Mouse (Mus musculus): ENCODE measurements around the gene Tpm3. TPM values are rescaled to one million over a fixed set of nuclear protein-coding genes. Genes with fewer than 3 reads are reported as not detected.
"Not testable (repeated sequence)": the region's sequence is repeated elsewhere in the genome, so short reads cannot be mapped to it uniquely, and the experiment has no call there.

Gene Tpm3
- polyA plus RNA-seq, 1 experiment, result 61.4 TPM

GRCm38 (mm10) chr3:90114342-90114741 is 41.9 kb downstream of the Tpm3 start:
- Histone ChIP-seq H3K27me3 (ENCODE audit: control insufficient read depth, insufficient read depth, low read length) (no peaks in the 10 kb centered on the region), H3K36me3 (ENCODE audit: control insufficient read depth, insufficient read depth, low read length) (no peaks in the 10 kb centered on the region; the same call in none of the 2 replicates), H3K4me1 (ENCODE audit: control insufficient read depth, insufficient read depth, low read length) (no peaks in the 10 kb centered on the region), H3K4me3 (ENCODE audit: control insufficient read depth, low read depth, low read length) (no peak overlapping the region), H3K27ac (ENCODE audit: control insufficient read depth, insufficient read depth, low read depth, low read length) (no peak overlapping the region)
- TF ChIP-seq POLR2A (IDR thresholded peaks at IDR 0.05; ENCODE audit: control insufficient read depth, low read depth, low read length) (no peak), CTCF (IDR thresholded peaks at IDR 0.05; ENCODE audit: control insufficient read depth, insufficient read depth, insufficient replicate concordance, low read depth, low read length) (no peak)

GRCm38 (mm10) chr3:90115526-90115925 is 43.1 kb downstream of the Tpm3 start:
- Histone ChIP-seq H3K4me3 (ENCODE audit: control insufficient read depth, low read depth, low read length) (no peak overlapping the region), H3K27me3 (ENCODE audit: control insufficient read depth, insufficient read depth, low read length) (no peaks in the 10 kb centered on the region), H3K27ac (ENCODE audit: control insufficient read depth, insufficient read depth, low read depth, low read length) (no peak overlapping the region), H3K4me1 (ENCODE audit: control insufficient read depth, insufficient read depth, low read length) (no peaks in the 10 kb centered on the region), H3K36me3 (ENCODE audit: control insufficient read depth, insufficient read depth, low read length) (no peaks in the 10 kb centered on the region; the same call in none of the 2 replicates)
- TF ChIP-seq POLR2A (IDR thresholded peaks at IDR 0.05; ENCODE audit: control insufficient read depth, low read depth, low read length), result no peak
- TF ChIP-seq CTCF (IDR thresholded peaks at IDR 0.05; ENCODE audit: control insufficient read depth, insufficient read depth, insufficient replicate concordance, low read depth, low read length), result no peak

GRCm38 (mm10) chr3:90118132-90118790 is 45.8 kb downstream of the Tpm3 start:
- Histone ChIP-seq H3K4me3 (ENCODE audit: control insufficient read depth, low read depth, low read length) (no peak overlapping the region), H3K4me1 (ENCODE audit: control insufficient read depth, insufficient read depth, low read length) (no peaks in the 10 kb centered on the region), H3K36me3 (ENCODE audit: control insufficient read depth, insufficient read depth, low read length) (no peaks in the 10 kb centered on the region; the same call in 1 of the 2 replicates), H3K27ac (ENCODE audit: control insufficient read depth, insufficient read depth, low read depth, low read length) (no peak overlapping the region), H3K27me3 (ENCODE audit: control insufficient read depth, insufficient read depth, low read length) (no peaks in the 10 kb centered on the region)
- TF ChIP-seq CTCF (IDR thresholded peaks at IDR 0.05; ENCODE audit: control insufficient read depth, insufficient read depth, insufficient replicate concordance, low read depth, low read length), result no peak
- TF ChIP-seq POLR2A (IDR thresholded peaks at IDR 0.05; ENCODE audit: control insufficient read depth, low read depth, low read length), result no peak

GRCm38 (mm10) chr3:90122036-90122435 is 49.6 kb downstream of the Tpm3 start:
- H3K4me3 ChIP-seq (ENCODE audit: control insufficient read depth, low read depth, low read length); H3K27me3 ChIP-seq (ENCODE audit: control insufficient read depth, insufficient read depth, low read length); H3K4me1 ChIP-seq (ENCODE audit: control insufficient read depth, insufficient read depth, low read length); H3K36me3 ChIP-seq (ENCODE audit: control insufficient read depth, insufficient read depth, low read length); H3K27ac ChIP-seq (ENCODE audit: control insufficient read depth, insufficient read depth, low read depth, low read length): not testable (repeated sequence)

- Histone ChIP-seq H3K4me1 (ENCODE audit: control insufficient read depth, insufficient read depth, low read length) (no peaks in the 10 kb centered on the region), H3K4me3 (ENCODE audit: control insufficient read depth, low read depth, low read length) (no peak overlapping the region), H3K27me3 (ENCODE audit: control insufficient read depth, insufficient read depth, low read length) (no peaks in the 10 kb centered on the region), H3K27ac (ENCODE audit: control insufficient read depth, insufficient read depth, low read depth, low read length) (no peak overlapping the region), H3K36me3 (ENCODE audit: control insufficient read depth, insufficient read depth, low read length) (no peaks in the 10 kb centered on the region)
- TF ChIP-seq POLR2A (IDR thresholded peaks at IDR 0.05; ENCODE audit: control insufficient read depth, low read depth, low read length) (no peak), CTCF (IDR thresholded peaks at IDR 0.05; ENCODE audit: control insufficient read depth, insufficient read depth, insufficient replicate concordance, low read depth, low read length) (no peak)
These were observed 53.3 kb downstream of the Tpm3 start for GRCm38 (mm10) chr3:90125710-90126109.

GRCm38 (mm10) chr3:90127881-90128280 is 55.4 kb downstream of the Tpm3 start:
- Histone ChIP-seq H3K27ac (ENCODE audit: control insufficient read depth, insufficient read depth, low read depth, low read length) (no peak overlapping the region), H3K4me1 (ENCODE audit: control insufficient read depth, insufficient read depth, low read length) (no peaks in the 10 kb centered on the region)

GRCm38 (mm10) chr3:90132745-90133144 is 60.3 kb downstream of the Tpm3 start:
- Histone ChIP-seq H3K27ac (ENCODE audit: control insufficient read depth, insufficient read depth, low read depth, low read length) (no peak overlapping the region), H3K4me1 (ENCODE audit: control insufficient read depth, insufficient read depth, low read length) (no peaks in the 10 kb centered on the region), H3K4me3 (ENCODE audit: control insufficient read depth, low read depth, low read length) (no peak overlapping the region), H3K27me3 (ENCODE audit: control insufficient read depth, insufficient read depth, low read length) (no peaks in the 10 kb centered on the region), H3K36me3 (ENCODE audit: control insufficient read depth, insufficient read depth, low read length) (no peaks in the 10 kb centered on the region)
- no peak for TF ChIP-seq CTCF (IDR thresholded peaks at IDR 0.05; ENCODE audit: control insufficient read depth, insufficient read depth, insufficient replicate concordance, low read depth, low read length)
- TF ChIP-seq POLR2A (IDR thresholded peaks at IDR 0.05; ENCODE audit: control insufficient read depth, low read depth, low read length), result no peak

More at GRCm38 (mm10) chr3:90127881-90128280, 55.4 kb downstream of the Tpm3 start:
- Histone ChIP-seq H3K36me3 (ENCODE audit: control insufficient read depth, insufficient read depth, low read length) (no peaks in the 10 kb centered on the region), H3K27me3 (ENCODE audit: control insufficient read depth, insufficient read depth, low read length) (no peaks in the 10 kb centered on the region), H3K4me3 (ENCODE audit: control insufficient read depth, low read depth, low read length) (no peak overlapping the region)
- TF ChIP-seq POLR2A (IDR thresholded peaks at IDR 0.05; ENCODE audit: control insufficient read depth, low read depth, low read length), result no peak
- TF ChIP-seq CTCF (IDR thresholded peaks at IDR 0.05; ENCODE audit: control insufficient read depth, insufficient read depth, insufficient replicate concordance, low read depth, low read length), result no peak
